Mouse (Mus musculus): ENCODE measurements around the gene Tpgs1.

The Tpgs1 gene

DNA sequence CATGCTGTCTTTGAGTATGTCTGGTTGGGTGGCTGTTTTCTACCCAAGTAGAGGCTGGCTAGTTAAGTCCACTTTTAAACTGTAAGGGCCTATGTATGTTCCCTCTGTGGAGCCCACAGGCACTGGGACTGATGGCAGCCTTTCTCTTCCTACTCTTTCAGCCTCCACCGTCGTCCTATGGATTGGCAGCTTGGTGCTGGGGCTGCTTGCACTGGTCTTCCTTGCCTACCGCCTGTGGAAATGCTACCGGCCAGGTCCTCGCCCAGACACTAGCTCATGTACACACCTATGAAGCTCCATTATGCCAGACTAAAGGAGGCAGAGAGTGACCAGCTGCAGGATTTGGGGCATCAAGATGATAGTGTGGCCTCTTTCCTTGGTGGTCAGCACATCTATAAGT, 1.1 kb upstream of the Tpgs1 start:
- no peak for DNase-seq (ENCODE audit: low spot score in 2 of 2)

DNA sequence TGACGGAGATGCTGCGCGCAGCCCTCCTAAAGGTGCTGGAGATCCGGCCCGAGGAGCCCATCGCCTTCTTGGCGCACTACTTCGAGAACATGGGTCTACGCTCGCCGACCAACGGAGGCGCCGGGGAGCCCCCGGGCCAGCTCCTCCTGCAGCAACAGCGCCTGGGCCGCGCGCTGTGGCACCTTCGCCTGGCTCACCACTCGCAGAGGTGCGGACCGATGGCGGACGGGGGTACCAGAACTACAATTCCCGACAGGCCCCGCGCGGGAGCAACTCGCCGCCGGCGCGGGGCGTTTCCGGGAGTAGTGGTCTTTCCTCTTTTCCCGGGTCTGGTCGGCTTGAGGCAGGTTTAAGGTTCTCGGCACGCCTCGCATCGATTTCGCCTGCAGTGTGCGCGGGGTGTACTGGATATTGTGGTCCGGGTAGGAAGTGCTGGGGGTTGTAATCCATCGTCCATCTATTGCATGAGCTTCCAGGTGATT, 448 bp downstream of the Tpgs1 start:
- peak; percentile 76 to 78 for DNase-seq (ENCODE audit: low spot score in 2 of 2)

DNA sequence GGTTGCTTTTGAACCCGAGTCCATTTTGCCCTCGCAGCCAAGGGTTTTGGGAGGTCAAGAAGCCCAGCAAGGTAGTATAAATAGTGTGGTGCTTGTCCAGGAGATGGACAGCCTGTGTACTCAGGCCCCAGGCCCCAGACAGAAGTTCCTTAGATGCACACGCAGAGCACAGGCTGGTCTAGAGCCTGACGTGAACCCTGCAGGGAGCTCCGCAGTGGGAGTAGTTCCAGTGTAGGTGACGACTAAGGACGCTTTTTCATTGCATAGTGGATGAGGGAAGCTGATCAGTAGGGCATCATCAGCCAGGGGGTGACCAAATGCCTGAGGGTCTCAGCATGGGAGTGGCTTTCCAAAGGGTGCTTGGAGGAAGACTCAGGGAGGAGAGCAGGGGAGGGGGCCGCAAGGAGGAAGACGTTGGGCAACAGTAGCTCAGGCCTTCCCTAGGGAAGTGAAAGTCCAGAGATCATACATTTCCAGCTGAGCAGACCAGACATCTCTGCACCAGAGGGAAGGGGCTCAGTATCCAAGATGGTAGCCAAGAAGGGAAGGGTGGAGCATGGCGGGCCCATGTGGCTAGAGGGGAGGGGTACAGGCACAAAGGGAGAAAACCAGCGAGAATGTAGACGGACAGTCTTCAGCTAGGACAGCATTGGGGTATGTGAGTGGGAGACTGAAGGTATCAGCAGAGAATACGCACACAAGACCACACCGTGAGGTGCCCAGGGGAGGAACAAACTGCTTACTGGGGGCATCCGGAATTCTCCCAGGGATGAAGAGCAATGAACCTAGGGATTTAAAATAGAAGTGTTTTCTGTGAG, 1.1 kb downstream of the Tpgs1 start:
- DNase-seq (ENCODE audit: low spot score in 2 of 2), result no peak

DNA sequence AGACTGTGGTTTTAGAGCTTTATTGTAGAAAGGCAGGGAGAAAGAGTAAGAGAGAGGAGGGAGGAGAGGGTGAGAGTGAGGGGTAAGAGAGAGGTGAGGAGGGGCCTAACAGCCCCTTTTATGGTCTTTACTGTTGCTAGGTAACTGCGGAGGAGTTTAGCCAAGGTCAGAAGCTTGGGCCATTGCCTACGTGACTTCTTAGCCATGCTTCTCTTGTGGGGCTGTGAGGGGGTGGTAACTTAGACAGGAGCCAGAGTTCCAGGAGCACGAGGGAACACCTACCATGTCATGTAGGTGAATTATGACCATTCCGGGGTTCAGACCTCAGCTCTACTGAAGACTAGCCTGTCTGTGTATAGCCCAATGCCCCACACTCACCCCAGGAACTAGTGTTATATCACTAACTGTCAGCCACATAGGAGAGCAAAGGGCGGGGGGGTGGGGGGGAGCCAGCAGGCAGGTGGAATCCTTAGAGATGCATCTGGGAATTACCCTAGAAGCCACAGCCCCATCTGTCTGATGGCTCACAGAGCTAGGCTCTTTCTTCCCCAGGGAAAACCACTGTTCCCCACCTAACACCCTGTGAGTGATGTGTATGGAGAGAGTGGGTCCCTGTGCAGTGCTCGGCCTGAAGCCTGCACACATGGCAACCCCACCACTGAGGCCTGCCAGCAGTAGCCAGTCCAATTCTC, 2.4 kb downstream of the Tpgs1 start:
- no peak for DNase-seq (ENCODE audit: low spot score in 2 of 2)

GRCm38 (mm10) chr10:79672088-79672455, 2.9 kb downstream of the Tpgs1 start:
- no peak for DNase-seq (ENCODE audit: low spot score in 2 of 2)

- no peak for DNase-seq (ENCODE audit: low spot score in 2 of 2)
Observed at GRCm38 (mm10) chr10:79673054-79673453, 3.9 kb downstream of the Tpgs1 start.

GRCm38 (mm10) chr10:79675346-79676035, 6.3 kb downstream of the Tpgs1 start:
- DNase-seq (ENCODE audit: low spot score in 2 of 2), result no peak

GRCm38 (mm10) chr10:79680606-79681495, 11.7 kb downstream of the Tpgs1 start:
- DNase-seq (ENCODE audit: low spot score in 2 of 2), result no peak

GRCm38 (mm10) chr10:79681591-79682245, 12.5 kb downstream of the Tpgs1 start, which contains the start of gene Cdc34:
TSS of gene Cdc34 (plus strand) at chr10:79682195.
- peak; percentile 99 for DNase-seq (ENCODE audit: low spot score in 2 of 2)

DNA sequence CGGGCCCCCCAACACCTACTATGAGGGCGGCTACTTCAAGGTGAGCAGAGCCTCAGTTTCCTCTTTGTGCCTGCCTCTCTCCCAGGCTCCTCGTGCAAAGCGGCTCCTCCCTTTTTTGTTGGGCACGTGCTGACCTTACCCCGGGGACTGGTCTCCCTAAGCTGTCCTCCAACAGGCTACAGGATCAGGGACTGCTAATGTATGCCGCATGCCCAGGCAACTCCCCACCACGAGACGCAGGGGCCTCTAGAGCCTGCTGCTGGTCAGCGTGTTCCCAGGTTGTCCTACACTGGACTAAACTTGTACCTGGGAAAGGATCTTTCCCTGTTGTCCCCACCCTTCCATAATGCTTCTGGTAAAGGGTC, 13.4 kb downstream of the Tpgs1 start:
- no peak for DNase-seq (ENCODE audit: low spot score in 2 of 2)

GRCm38 (mm10) chr10:79682916-79683582, 13.9 kb downstream of the Tpgs1 start:
- DNase-seq (ENCODE audit: low spot score in 2 of 2), result no peak

DNA sequence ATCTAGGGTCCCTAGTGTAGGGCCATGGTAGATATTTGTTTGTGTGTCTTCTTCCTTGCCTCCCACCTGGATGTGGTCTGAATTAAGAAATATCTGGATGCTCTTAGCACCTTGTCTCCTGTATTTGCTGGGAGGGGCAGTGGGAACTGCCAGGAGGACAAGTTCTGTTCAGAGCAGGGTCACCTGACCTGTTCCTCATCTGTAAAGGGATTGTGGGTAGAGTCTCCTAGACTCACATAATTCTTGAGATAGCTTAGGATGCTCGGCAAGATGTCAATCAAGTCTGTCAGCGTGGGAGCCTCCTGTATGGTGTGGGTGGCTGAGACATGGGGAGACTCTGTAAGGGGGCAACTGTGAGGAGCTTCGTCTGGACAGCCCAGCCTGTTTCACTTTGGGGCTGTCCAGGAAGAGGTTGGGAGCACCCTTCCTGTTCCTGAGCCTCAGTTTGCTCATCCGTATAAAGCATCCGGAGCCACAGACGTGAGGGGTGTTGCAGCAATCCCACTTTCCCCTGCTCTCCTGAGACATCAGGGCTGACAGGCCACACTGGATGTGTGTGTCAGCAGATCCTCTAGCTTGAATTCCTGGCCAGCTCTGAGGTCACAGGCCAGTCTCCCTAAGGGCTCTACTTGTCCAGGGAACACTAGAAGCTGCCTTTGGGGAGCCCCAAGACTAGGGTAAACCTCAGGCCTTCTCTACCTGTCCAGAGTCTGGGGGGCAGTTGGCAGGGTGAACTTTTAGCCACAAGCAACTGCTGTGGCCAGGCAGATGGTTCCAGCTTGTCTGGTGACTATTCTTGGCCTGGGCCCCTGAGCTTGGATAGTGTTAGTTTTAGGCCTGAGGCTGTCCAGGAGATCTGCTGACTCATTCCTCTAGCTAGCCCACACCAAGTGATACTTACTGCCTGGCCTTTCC, 14.8 kb downstream of the Tpgs1 start:
- no peak for DNase-seq (ENCODE audit: low spot score in 2 of 2)

- DNase-seq (ENCODE audit: low spot score in 2 of 2), result no peak
Observed at GRCm38 (mm10) chr10:79684770-79685600, 15.8 kb downstream of the Tpgs1 start.

DNA sequence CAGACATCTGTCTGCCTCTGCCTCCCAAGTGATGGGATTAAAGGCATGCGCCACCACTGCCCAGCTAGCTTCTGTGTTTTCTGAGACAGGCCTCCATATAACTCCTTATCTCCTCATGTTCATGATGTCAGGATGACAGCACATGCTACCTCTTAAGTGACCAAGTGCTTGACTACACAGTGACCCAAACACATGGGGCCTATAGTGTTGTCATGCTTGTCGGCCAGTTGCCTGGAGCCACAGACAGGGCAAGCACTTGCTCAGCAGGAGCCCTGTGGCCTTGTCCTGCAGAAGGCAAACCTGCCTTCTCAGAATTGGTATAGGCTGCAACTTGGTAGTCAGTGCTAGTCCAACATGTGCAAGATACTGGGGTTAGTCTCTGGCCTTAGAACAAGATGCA, 17.1 kb downstream of the Tpgs1 start:
- DNase-seq (ENCODE audit: low spot score in 2 of 2), result no peak

DNA sequence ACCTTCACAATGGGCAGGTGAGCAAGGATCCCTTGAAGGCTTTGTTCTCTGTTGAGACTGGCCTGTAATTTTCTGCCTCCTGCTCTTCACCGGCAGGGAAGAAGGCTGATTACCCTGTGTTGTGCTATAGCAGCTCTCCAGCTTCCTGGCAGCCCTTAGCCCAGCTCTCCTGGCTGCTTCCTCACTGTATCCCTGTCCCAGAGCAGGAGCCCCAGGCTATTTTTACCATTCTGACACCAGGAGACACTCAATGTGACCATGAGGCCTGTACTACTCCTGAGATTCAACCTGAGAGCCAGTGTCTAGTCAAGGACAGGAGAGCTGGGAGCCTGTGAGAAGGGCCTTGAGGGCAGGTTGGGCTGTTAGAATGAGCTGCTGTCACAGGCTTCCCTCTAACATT, 17.5 kb downstream of the Tpgs1 start:
- DNase-seq (ENCODE audit: low spot score in 2 of 2), result no peak

GRCm38 (mm10) chr10:79687513-79687912, 18.3 kb downstream of the Tpgs1 start:
- DNase-seq (ENCODE audit: low spot score in 2 of 2), result no peak

- no peak for DNase-seq (ENCODE audit: low spot score in 2 of 2)
Observed at GRCm38 (mm10) chr10:79688720-79689119, 19.6 kb downstream of the Tpgs1 start, which contains the start of gene Gzmm. TSS of gene Gzmm (plus strand) at chr10:79689020.

DNA sequence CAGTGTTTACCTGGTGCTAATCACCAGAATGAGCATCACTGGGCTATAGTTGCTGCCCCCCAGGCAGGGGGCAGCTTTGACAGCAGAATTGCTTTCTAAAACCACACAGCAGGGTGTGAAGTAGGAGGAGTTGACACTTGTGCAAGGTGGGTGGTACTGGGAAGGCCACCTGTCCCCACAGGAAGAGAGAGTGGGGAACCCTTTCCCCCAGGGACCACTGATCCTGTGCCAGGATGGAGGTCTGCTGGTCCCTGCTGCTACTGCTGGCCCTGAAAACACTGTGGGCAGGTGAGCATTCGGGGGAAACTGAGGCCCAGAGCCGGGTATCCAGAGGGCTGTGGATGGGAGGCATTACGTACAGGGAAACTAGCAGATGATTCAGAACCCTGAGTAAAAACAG, 20.0 kb downstream of the Tpgs1 start:
- DNase-seq (ENCODE audit: low spot score in 2 of 2), result no peak
